Mouse (Mus musculus): ENCODE data around the gene Spic. TPM values are rescaled to one million over a fixed set of nuclear protein-coding genes. Genes with fewer than 3 reads are reported as not detected.
A peak's percentile ranks its signal among the peaks of the same experiment; 100 is the strongest.
"Not testable (repeated sequence)": the region's sequence is repeated elsewhere in the genome, so short reads cannot be mapped to it uniquely, and the experiment has no call there.

Gene Spic
- polyA plus RNA-seq, 1 experiment from 2014 or later = not detected

- Histone ChIP-seq H3K36me3 (no peaks in the 10 kb centered on the region), H3K27ac (no peak overlapping the region), H3K4me3 (no peak overlapping the region), H3K27me3 (ENCODE audit: insufficient read depth, poor library complexity, severe bottlenecking) (no peaks in the 10 kb centered on the region), H3K4me1 (replicated peaks) (0 out of 2 replicates have a peak, but pooled peaks cover 6% of the 10 kb centered on the region), H3K9me3 (no peaks in the 10 kb centered on the region)
- DNase-seq (ENCODE audit: low spot score) = no peak
- 85% methylated on average over 6 of the region's 6 CpGs for WGBS
Measured at GRCm38 (mm10) chr10:88712359-88712758, 27.5 kb upstream of the Spic start.

- 61% methylated on average over 10 of the region's 10 CpGs for WGBS
- no peaks in the 10 kb centered on the region for H3K27me3 ChIP-seq (ENCODE audit: insufficient read depth, poor library complexity, severe bottlenecking)
- DNase-seq (ENCODE audit: low spot score) = peak; percentile 18
Measured at GRCm38 (mm10) chr10:88708671-88709523, 24.1 kb upstream of the Spic start.

GRCm38 (mm10) chr10:88700938-88701337 is 16.1 kb upstream of the Spic start:
- WGBS = 74% methylated on average over 6 of the region's 6 CpGs
- Histone ChIP-seq H3K27me3 (ENCODE audit: insufficient read depth, poor library complexity, severe bottlenecking) (no peaks in the 10 kb centered on the region), H3K36me3 (no peaks in the 10 kb centered on the region), H3K4me1 (replicated peaks) (no peaks in the 10 kb centered on the region), H3K4me3 (no peak overlapping the region), H3K27ac (no peak overlapping the region), H3K9me3 (0 out of 2 replicates have a peak, but pooled peaks cover 4% of the 10 kb centered on the region)
- DNase-seq (ENCODE audit: low spot score) = no peak

More at GRCm38 (mm10) chr10:88708671-88709523, 24.1 kb upstream of the Spic start:
- H3K36me3 ChIP-seq = no peaks in the 10 kb centered on the region
- H3K27ac ChIP-seq = no peak overlapping the region
- H3K4me1 ChIP-seq (replicated peaks) = no peaks in the 10 kb centered on the region
- 0 out of 2 replicates have a peak, but pooled peaks cover 2% of the 10 kb centered on the region for H3K9me3 ChIP-seq
- H3K4me3 ChIP-seq = no peak overlapping the region

- H3K27me3 ChIP-seq (ENCODE audit: insufficient read depth, poor library complexity, severe bottlenecking) = no peaks in the 10 kb centered on the region
- H3K36me3 ChIP-seq = no peaks in the 10 kb centered on the region
- H3K4me3 ChIP-seq = no peak overlapping the region
- H3K27ac ChIP-seq = no peak overlapping the region
- 88% methylated on average over 4 of the region's 4 CpGs for WGBS
- H3K9me3 ChIP-seq = no peaks in the 10 kb centered on the region
- no peaks in the 10 kb centered on the region for H3K4me1 ChIP-seq (replicated peaks)
- DNase-seq (ENCODE audit: low spot score) = no peak
Measured at GRCm38 (mm10) chr10:88682904-88683563, 1.8 kb downstream of the Spic start.

- H3K27me3 ChIP-seq (ENCODE audit: insufficient read depth, poor library complexity, severe bottlenecking) = no peaks in the 10 kb centered on the region
- WGBS = 92% methylated on average over 7 of the region's 7 CpGs
- no peaks in the 10 kb centered on the region for H3K9me3 ChIP-seq
- no peak overlapping the region for H3K4me3 ChIP-seq
- no peaks in the 10 kb centered on the region for H3K36me3 ChIP-seq
- no peak overlapping the region for H3K27ac ChIP-seq
- DNase-seq (ENCODE audit: low spot score) = no peak
- H3K4me1 ChIP-seq (replicated peaks) = no peaks in the 10 kb centered on the region
Measured at GRCm38 (mm10) chr10:88672825-88673224, 12.0 kb downstream of the Spic start.

GRCm38 (mm10) chr10:88672123-88672522 is 12.7 kb downstream of the Spic start:
- DNase-seq (ENCODE audit: low spot score) = no peak
- H3K27me3 ChIP-seq (ENCODE audit: insufficient read depth, poor library complexity, severe bottlenecking) = no peaks in the 10 kb centered on the region
- H3K4me3 ChIP-seq = no peak overlapping the region
- H3K4me1 ChIP-seq (replicated peaks) = no peaks in the 10 kb centered on the region
- H3K27ac ChIP-seq = no peak overlapping the region
- no peaks in the 10 kb centered on the region for H3K9me3 ChIP-seq
- H3K36me3 ChIP-seq = no peaks in the 10 kb centered on the region
- WGBS = 92% methylated on average over 6 of the region's 6 CpGs

- 69% methylated on average over 1 of the region's 1 CpGs for WGBS
Measured at GRCm38 (mm10) chr10:88669719-88670118, 15.1 kb downstream of the Spic start.

GRCm38 (mm10) chr10:88663856-88664255 is 21.0 kb downstream of the Spic start:
- H3K9me3 ChIP-seq; H3K27me3 ChIP-seq (ENCODE audit: insufficient read depth, poor library complexity, severe bottlenecking); H3K27ac ChIP-seq; DNase-seq (ENCODE audit: low spot score); H3K4me3 ChIP-seq; H3K4me1 ChIP-seq (replicated peaks); H3K36me3 ChIP-seq: not testable (repeated sequence)

More at GRCm38 (mm10) chr10:88669719-88670118, 15.1 kb downstream of the Spic start:
- no peak overlapping the region for H3K27ac ChIP-seq
- H3K27me3 ChIP-seq (ENCODE audit: insufficient read depth, poor library complexity, severe bottlenecking) = no peaks in the 10 kb centered on the region
- H3K36me3 ChIP-seq = no peaks in the 10 kb centered on the region
- no peak overlapping the region for H3K4me3 ChIP-seq
- H3K9me3 ChIP-seq = no peaks in the 10 kb centered on the region
- no peaks in the 10 kb centered on the region for H3K4me1 ChIP-seq (replicated peaks)
- DNase-seq (ENCODE audit: low spot score) = no peak

GRCm38 (mm10) chr10:88658918-88659317 is 25.9 kb downstream of the Spic start:
- no peak for DNase-seq (ENCODE audit: low spot score)
- no peak overlapping the region for H3K4me3 ChIP-seq
- H3K4me1 ChIP-seq (replicated peaks) = no peaks in the 10 kb centered on the region
- no peaks in the 10 kb centered on the region for H3K9me3 ChIP-seq
- H3K27me3 ChIP-seq (ENCODE audit: insufficient read depth, poor library complexity, severe bottlenecking) = no peaks in the 10 kb centered on the region
- no peak overlapping the region for H3K27ac ChIP-seq
- WGBS = 87% methylated on average over 4 of the region's 4 CpGs
- H3K36me3 ChIP-seq = no peaks in the 10 kb centered on the region

GRCm38 (mm10) chr10:88645448-88645847 is 39.4 kb downstream of the Spic start:
- no peak for DNase-seq (ENCODE audit: low spot score)
- H3K4me3 ChIP-seq = no peak overlapping the region
- H3K4me1 ChIP-seq (replicated peaks) = no peaks in the 10 kb centered on the region
- 74% methylated on average over 5 of the region's 5 CpGs for WGBS
- 0 out of 2 replicates have a peak, but pooled peaks cover 4% of the 10 kb centered on the region for H3K9me3 ChIP-seq
- H3K27me3 ChIP-seq (ENCODE audit: insufficient read depth, poor library complexity, severe bottlenecking) = no peaks in the 10 kb centered on the region
- H3K36me3 ChIP-seq = no peaks in the 10 kb centered on the region
- no peak overlapping the region for H3K27ac ChIP-seq

- no peak overlapping the region for H3K27ac ChIP-seq
- H3K27me3 ChIP-seq (ENCODE audit: insufficient read depth, poor library complexity, severe bottlenecking) = no peaks in the 10 kb centered on the region
- no peak overlapping the region for H3K4me3 ChIP-seq
- WGBS = 85% methylated on average over 10 of the region's 10 CpGs
- no peaks in the 10 kb centered on the region for H3K4me1 ChIP-seq (replicated peaks)
- no peaks in the 10 kb centered on the region for H3K9me3 ChIP-seq
- no peak for DNase-seq (ENCODE audit: low spot score)
- no peaks in the 10 kb centered on the region for H3K36me3 ChIP-seq
Measured at GRCm38 (mm10) chr10:88631330-88631953, 53.4 kb downstream of the Spic start.

GRCm38 (mm10) chr10:88630663-88631329 is 54.0 kb downstream of the Spic start:
- Histone ChIP-seq H3K9me3 (no peaks in the 10 kb centered on the region), H3K4me3 (no peak overlapping the region), H3K27ac (no peak overlapping the region), H3K36me3 (no peaks in the 10 kb centered on the region), H3K4me1 (replicated peaks) (no peaks in the 10 kb centered on the region), H3K27me3 (ENCODE audit: insufficient read depth, poor library complexity, severe bottlenecking) (no peaks in the 10 kb centered on the region)
- DNase-seq (ENCODE audit: low spot score) = no peak
- whole genome bisulfite sequencing = 83% methylated on average over 2 of the region's 2 CpGs

Data from hindbrain, embryonic 10.5 days (tissue).